Mouse (Mus musculus) limb, embryonic 11.5 days (tissue): ENCODE results near the gene Plxnb1. TPM values are rescaled to one million over a fixed set of nuclear protein-coding genes. Genes with fewer than 3 reads are reported as not detected.

Source experiments
- ATAC-seq: fragments of 200-750 bp; cut with Nextera tagmentation; 2 replicates; pipeline ENCODE4 v1.8.0; 2017; ENCODE audit warnings: low read depth; ENCODE audit not compliant: insufficient number of reproducible peaks, low FRiP score, low TSS enrichment
- DNase-seq: peaks from one replicate; pipeline ENCODE4 v3.0.0-alpha.2; 2015; ENCODE audit warnings: low spot score
- H3K27ac ChIP-seq: fragments of 300-500 bp; sonication (generic); replicated peaks from 2 replicates; pipeline ENCODE4 v1.5.1; 2014; ENCODE audit warnings: low read depth, mild to moderate bottlenecking, low read length
- H3K27me3 ChIP-seq: fragments of 300-500 bp; sonication (generic); 2 replicates; pipeline ENCODE4 v1.6.1; 2014; ENCODE audit warnings: mild to moderate bottlenecking, low read length, mixed read lengths; ENCODE audit not compliant: control insufficient read depth, insufficient read depth
- H3K36me3 ChIP-seq: fragments of 300-500 bp; sonication (generic); 2 replicates; pipeline ENCODE4 v1.6.1; 2014; ENCODE audit warnings: mild to moderate bottlenecking, low read length, moderate library complexity, mixed read lengths; ENCODE audit not compliant: control insufficient read depth, insufficient read depth
- H3K4me1 ChIP-seq: fragments of 300-500 bp; sonication (generic); 2 replicates; pipeline ENCODE4 v1.6.1; 2014; ENCODE audit warnings: low read length, mixed read lengths; ENCODE audit not compliant: control insufficient read depth, insufficient read depth
- H3K4me2 ChIP-seq: fragments of 300-500 bp; sonication (generic); 2 replicates; pipeline ENCODE4 v1.6.1; 2014; ENCODE audit warnings: low read depth, mild to moderate bottlenecking, moderate library complexity; ENCODE audit not compliant: severe bottlenecking
- H3K4me3 ChIP-seq: fragments of 300-500 bp; sonication (generic); 2 replicates; pipeline ENCODE4 v1.5.1; 2014; ENCODE audit warnings: low read depth, low read length
- H3K9ac ChIP-seq: fragments of 300-500 bp; sonication (generic); 2 replicates; pipeline ENCODE4 v1.6.1; 2014; ENCODE audit warnings: mild to moderate bottlenecking, low read length
- H3K9me3 ChIP-seq: fragments of 300-500 bp; sonication (generic); 2 replicates; pipeline ENCODE4 v1.6.1; 2016; ENCODE audit warnings: low read length; ENCODE audit not compliant: control insufficient read depth
- WGBS: fragments of 180-500 bp; shearing (Covaris S2); extraction: QIAGEN DNeasy Blood & Tissue Kit; methylation state at CpG from one replicate; pipeline ENCODE4 v1.1.7; 2014; 5-methylcytosine and 5-hydroxymethylcytosine counted together
- polyA plus RNA-seq: library from polyadenylated mRNA; unstranded; fragments of >200 nt; fragmentation: Nextera tagmentation; extraction: Ambion mirVana; gene quantifications from 2 replicates; pipeline ENCODE4 v1.2.1, GENCODE M21; 2014

Plxnb1 gene
- polyA plus RNA-seq, 1 experiment from 2014 or later, result 15.2 TPM

DNA sequence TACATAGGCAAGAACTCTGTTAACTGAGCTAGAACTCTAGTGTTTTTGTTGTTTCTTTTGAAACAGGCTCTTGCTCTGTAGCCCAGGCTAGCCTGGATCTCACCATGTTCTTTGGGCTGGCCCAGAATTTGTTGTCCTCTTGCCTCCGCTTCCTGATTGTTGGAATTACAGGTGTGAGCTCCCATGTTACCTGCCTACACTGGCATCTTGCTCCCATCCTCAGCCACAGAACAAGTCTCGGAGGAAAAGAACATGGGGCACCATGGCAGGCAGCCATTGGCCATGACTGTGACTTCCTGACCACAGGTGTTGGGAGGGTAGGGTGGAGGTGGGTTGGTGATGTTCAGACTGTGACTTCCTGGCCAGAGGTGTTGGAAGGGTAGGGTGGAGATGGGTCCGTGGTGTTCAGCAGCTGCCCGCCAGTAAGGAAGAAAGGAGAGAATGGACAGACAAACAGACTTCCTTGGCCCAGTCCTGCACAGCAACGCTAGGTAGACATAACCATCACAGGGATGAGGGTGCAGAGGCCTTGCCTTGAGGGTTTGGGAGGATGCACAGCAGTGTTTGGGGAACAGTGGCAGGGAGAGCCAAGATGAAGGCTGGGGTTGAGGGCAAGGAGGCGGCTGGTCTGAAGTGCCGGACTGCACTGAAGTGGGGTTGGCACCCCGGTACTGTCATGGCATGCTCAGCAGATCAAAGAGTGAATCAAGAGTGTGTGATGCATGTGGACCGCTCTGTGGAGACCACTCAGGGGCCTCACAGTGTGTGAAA, 42.5 kb upstream of the Plxnb1 start:
- DNase-seq, result no peak
- H3K27me3 ChIP-seq, result no peaks in the 10 kb centered on the region
- H3K36me3 ChIP-seq, result peaks cover 4% of the 10 kb centered on the region
- no peaks in the 10 kb centered on the region for H3K9me3 ChIP-seq
- WGBS, result 90% methylated on average over 9 of the region's 9 CpGs
- no peak overlapping the region for H3K4me2 ChIP-seq
- H3K27ac ChIP-seq, result no peak overlapping the region
- ATAC-seq, result no peak
- H3K9ac ChIP-seq, result no peak overlapping the region
- peaks cover 8% of the 10 kb centered on the region; the same call in 1 of the 2 replicates for H3K4me1 ChIP-seq
- H3K4me3 ChIP-seq, result no peak overlapping the region

DNA sequence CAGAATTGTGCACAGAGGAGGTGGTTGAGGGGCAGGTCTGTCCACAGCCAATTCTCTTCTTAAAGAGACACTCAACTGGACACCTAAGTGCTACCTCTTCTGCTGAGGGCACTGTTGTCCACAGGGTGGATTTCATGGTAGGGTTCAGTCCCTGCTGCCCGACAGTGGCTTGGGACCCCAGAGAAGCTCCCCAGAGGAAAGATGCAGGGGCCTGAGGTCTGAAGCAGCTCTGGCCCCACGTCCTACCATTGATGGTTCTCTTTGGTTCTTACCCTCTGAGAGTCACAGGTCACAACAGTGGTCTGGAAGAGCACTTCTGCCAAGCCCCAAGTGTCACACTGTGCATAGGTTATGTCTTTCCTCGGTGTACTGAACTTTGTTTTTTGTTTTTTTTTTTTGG, 41.8 kb upstream of the Plxnb1 start:
- H3K27ac ChIP-seq, result no peak overlapping the region
- DNase-seq (no peak), ATAC-seq (no peak)
- no peak overlapping the region for H3K4me2 ChIP-seq
- no peak overlapping the region for H3K4me3 ChIP-seq
- H3K4me1 ChIP-seq, result peaks cover 8% of the 10 kb centered on the region; the same call in 1 of the 2 replicates
- no peaks in the 10 kb centered on the region for H3K27me3 ChIP-seq
- H3K36me3 ChIP-seq, result peaks cover 9% of the 10 kb centered on the region
- WGBS, result 80% methylated on average over 3 of the region's 3 CpGs
- no peak overlapping the region for H3K9ac ChIP-seq
- no peaks in the 10 kb centered on the region for H3K9me3 ChIP-seq

DNA sequence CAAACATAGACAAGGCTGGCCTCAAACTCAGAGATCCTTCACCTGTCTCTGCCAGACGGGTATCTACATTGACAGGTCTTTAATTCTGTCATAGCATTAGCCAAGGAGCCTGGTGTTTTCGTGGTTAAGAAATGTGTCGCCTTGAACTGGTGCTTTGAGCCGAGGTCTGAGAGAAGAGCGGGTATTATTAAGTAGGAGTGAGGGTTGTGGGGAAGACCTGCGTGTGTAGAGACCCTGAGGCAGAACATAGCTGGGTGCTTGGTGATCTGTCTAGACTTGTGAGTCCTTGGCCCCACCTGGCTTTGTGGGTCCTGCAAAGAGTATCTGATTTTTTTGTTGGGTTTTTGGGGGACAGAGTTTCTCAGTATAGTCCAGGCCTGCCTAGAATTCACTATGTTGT, 41.3 kb upstream of the Plxnb1 start:
- DNase-seq (no peak), ATAC-seq (no peak)
- peaks cover 8% of the 10 kb centered on the region; the same call in 1 of the 2 replicates for H3K4me1 ChIP-seq
- no peaks in the 10 kb centered on the region for H3K27me3 ChIP-seq
- no peak overlapping the region for H3K27ac ChIP-seq
- WGBS, result 79% methylated on average over 6 of the region's 6 CpGs
- no peaks in the 10 kb centered on the region for H3K9me3 ChIP-seq
- no peak overlapping the region for H3K4me3 ChIP-seq
- no peak overlapping the region for H3K9ac ChIP-seq
- peaks cover 9% of the 10 kb centered on the region for H3K36me3 ChIP-seq
- H3K4me2 ChIP-seq, result no peak overlapping the region

DNA sequence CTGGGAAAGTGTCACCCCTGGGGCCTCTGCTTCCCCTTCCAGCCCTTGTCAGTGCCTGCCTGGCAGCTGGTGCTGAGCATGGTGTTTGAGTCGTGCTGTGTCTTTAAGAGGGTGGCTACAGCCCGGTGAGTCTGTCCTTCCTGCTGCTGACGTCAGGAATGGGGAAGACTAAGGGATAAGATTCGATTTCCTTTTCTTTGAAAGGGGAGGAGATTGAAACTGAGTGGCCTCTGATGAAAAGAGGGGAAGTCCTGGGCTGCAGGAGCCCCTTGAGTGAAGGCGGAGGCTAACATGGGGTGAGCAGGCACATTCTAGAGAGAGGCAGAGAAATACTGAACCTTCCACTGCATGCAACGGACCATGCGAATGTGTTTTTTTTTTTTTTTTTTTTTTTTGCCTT, 40.5 kb upstream of the Plxnb1 start:
- H3K36me3 ChIP-seq, result peaks cover 9% of the 10 kb centered on the region
- whole genome bisulfite sequencing, result 11% methylated on average over 7 of the region's 7 CpGs
- DNase-seq, result peak; percentile 55
- no peak for ATAC-seq
- peak overlapping the region; percentile 24 for H3K4me2 ChIP-seq
- H3K4me1 ChIP-seq, result peaks cover 11% of the 10 kb centered on the region
- no peaks in the 10 kb centered on the region for H3K27me3 ChIP-seq
- H3K9ac ChIP-seq, result peak overlapping the region; percentile 30; the same call in 1 of the 2 replicates
- H3K27ac ChIP-seq, result 0 out of 2 replicates have a peak overlapping the region, but pooled peaks have one; percentile 52
- H3K4me3 ChIP-seq, result no peak overlapping the region
- H3K9me3 ChIP-seq, result no peaks in the 10 kb centered on the region

DNA sequence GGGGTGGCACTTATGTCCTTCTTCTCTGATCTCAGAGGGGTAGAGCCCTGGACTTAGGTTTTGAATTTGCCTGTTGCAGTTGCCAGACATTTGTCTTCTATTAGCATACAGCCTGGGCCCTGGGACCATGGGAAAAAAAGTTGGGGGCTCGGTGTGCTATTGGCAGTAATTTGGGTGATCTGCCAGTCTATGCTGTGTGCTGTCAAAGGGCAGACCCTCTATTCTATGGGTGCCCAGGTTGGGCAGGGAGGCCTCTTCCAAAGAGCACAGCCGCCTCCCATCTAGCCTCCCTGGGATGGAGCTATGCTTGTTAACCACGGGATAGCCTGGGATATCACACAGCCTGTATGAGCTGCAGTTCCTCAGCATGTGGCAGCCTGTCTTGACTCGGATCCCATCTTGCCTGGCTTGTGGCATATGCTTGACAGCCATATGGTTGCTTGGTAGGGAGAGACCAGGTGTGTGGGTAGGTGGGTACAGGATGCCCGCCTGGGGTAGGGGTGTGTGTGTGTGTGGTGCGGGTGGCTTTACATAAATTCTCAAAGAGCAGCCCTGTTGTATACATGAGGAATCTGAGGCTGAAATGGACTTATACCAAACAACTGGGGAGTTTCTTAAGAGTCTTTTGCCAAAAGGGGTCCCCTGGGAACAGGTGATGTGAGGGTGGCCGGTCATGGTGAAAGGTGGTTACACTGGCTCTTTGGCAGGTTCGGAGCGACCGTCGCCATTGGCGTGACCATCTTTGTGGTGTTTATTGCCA, 39.7 kb upstream of the Plxnb1 start:
- 0 out of 2 replicates have a peak overlapping the region, but pooled peaks have one; percentile 30 for H3K27ac ChIP-seq
- H3K4me3 ChIP-seq, result no peak overlapping the region

DNA sequence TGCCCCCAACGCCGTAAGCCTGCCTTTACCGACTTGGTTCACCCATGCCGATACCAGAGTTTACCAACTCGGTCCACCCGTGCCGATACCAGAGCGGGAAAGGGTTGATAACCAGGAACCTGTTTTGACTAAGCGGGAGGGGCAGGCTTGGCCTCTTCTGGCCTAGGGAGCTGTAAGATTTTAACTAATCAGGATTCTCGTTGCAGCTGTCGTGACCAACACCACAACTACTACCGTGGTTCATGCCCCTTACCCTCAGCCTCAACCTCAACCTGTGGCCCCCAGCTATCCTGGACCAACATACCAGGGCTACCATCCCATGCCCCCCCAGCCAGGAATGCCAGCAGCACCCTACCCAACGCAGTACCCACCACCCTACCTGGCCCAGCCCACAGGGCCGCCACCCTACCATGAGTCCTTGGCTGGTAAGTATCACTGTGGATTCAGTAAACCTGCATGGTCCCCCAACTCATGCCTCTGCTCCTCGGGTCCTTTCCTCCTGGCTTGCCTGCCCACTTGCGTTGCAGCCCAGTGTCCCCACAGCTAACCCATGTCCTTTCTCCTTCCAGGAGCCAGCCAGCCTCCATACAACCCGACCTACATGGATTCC, 39.0 kb upstream of the Plxnb1 start:
- no peak for ATAC-seq
- 93% methylated on average over 17 of the region's 17 CpGs for WGBS

More for the DNA sequence above, 39.7 kb upstream of the Plxnb1 start:
- H3K9ac ChIP-seq, result no peak overlapping the region
- no peaks in the 10 kb centered on the region for H3K9me3 ChIP-seq
- peak overlapping the region; percentile 24; the same call in 1 of the 2 replicates for H3K4me2 ChIP-seq
- ATAC-seq (no peak), DNase-seq (no peak)
- H3K36me3 ChIP-seq, result peaks cover 11% of the 10 kb centered on the region; the same call in 1 of the 2 replicates
- 87% methylated on average over 12 of the region's 12 CpGs for WGBS
- H3K27me3 ChIP-seq, result no peaks in the 10 kb centered on the region
- peaks cover 11% of the 10 kb centered on the region for H3K4me1 ChIP-seq

DNA sequence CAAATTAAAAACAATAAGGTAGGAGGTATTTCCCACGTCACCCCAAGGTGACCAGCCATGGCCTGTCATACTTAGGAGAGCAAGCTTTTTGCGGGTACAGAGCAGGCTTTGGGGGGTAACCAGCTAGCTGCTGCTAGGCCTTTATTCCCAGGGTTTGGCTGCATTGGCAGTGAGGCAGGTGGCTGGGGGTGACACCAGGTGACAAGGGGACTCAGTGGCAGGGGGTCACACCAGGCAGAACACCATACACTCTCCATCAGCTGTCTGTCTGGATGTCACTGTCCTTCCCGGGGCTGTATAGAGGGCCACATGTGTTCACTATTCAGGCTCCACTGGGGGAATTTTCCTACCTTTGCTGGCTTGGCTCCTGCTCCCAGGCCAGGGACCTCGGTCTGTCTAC, 38.3 kb upstream of the Plxnb1 start:
- ATAC-seq (no peak), DNase-seq (no peak)
- Histone ChIP-seq H3K27ac (no peak overlapping the region), H3K4me2 (no peak overlapping the region), H3K36me3 (peaks cover 11% of the 10 kb centered on the region; the same call in 1 of the 2 replicates), H3K4me1 (peaks cover 11% of the 10 kb centered on the region), H3K4me3 (no peak overlapping the region), H3K9me3 (no peaks in the 10 kb centered on the region), H3K9ac (no peak overlapping the region), H3K27me3 (no peaks in the 10 kb centered on the region)
- WGBS, result 84% methylated on average over 4 of the region's 4 CpGs

More for the DNA sequence above, 39.0 kb upstream of the Plxnb1 start:
- H3K9me3 ChIP-seq, result no peaks in the 10 kb centered on the region
- no peak overlapping the region for H3K4me3 ChIP-seq
- H3K36me3 ChIP-seq, result peaks cover 11% of the 10 kb centered on the region; the same call in 1 of the 2 replicates
- H3K9ac ChIP-seq, result no peak overlapping the region
- peaks cover 11% of the 10 kb centered on the region for H3K4me1 ChIP-seq
- no peak for DNase-seq
- no peak overlapping the region for H3K4me2 ChIP-seq
- no peaks in the 10 kb centered on the region for H3K27me3 ChIP-seq
- no peak overlapping the region for H3K27ac ChIP-seq

DNA sequence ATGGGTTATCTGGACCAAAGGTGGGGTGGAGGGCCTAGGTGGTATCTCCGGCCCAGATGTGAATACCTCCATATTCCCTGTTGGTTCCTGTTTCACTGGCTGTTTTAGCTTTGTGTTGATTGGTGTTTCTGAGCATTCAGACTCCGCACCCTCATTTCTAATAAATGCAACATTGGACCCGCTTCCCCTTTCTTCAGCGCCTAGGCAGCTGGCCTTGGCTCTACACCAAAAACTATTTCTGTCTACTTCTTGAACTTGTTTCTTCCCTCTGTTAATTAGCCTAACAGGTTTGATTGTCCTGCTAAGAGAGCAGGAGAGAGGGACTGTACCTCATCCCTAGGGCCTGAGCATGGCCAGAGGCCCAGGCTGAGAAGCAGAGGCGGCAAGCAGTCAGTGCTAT, 37.6 kb upstream of the Plxnb1 start:
- H3K9me3 ChIP-seq, result no peaks in the 10 kb centered on the region
- no peak for ATAC-seq
- H3K4me3 ChIP-seq, result no peak overlapping the region
- no peak overlapping the region for H3K27ac ChIP-seq
- peaks cover 11% of the 10 kb centered on the region for H3K4me1 ChIP-seq
- 94% methylated on average over 5 of the region's 5 CpGs for WGBS
- H3K36me3 ChIP-seq, result peaks cover 11% of the 10 kb centered on the region; the same call in 1 of the 2 replicates
- H3K9ac ChIP-seq, result no peak overlapping the region
- no peak overlapping the region for H3K4me2 ChIP-seq
- no peak for DNase-seq
- H3K27me3 ChIP-seq, result no peaks in the 10 kb centered on the region
